Comparison of ENCODE assay signal across 9 mouse cellular contexts in the genomic region with DNA sequence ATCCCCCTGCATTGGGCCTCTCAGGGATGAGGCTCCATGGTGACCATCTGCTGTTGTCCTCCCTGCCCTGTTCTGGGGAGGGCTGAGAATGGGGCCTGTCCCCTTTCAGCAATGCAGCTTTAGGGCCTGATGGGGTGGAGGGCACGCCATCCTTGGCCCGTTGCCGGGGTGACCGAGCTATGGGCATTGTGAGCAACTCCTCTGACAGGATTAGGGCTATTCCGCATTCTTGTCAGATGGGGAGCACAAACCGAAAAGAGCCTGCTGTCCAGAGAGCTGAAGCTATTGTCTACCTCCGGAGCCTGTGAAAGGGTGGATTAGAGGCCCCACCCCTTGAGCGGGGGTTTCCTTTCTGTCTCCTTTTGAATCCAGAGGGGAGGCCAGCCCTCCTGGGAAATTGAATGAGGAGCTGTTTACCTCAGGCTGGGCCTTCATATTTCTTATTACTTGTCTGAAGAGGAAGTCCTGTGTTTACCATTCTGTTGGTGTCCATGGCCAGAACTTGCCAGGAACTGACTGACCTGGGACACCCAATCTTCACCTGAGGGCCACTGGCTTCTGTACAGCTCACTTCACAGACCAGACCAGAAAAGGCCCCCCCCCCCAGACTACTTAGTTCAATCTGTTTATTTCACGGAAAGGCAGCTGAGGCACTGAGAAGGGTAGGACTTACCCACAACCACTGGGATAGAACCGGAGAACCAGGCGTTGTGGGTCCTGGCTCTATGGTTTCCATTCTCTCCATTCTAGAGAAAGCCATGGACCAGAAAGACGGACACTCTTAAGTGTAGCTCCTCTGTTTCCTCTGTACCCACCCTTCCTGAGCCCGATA. TPM values are rescaled to one million over a fixed set of nuclear protein-coding genes. Genes with fewer than 3 reads are reported as not detected.
DNase-seq lines count a peak whose midpoint lies in the region; ATAC-seq lines count a peak whose summit lies in the region.
"Had no signal": no experiment of that assay in that cellular context is flagged by ENCODE, and none has a peak within 500 bp of the region (broad histone marks: within the 10 kb centered on the region; RNA-seq: fewer than 3 reads in every experiment).

No protein-coding gene starts in this region.

- peak; percentile 31 for DNase-seq in adrenal gland, adult 2 months
- no peak for DNase-seq in adrenal gland, postnatal 36 days
- peak; percentile 93 for DNase-seq in embryo, embryonic 10.5 days (ENCODE audit: low spot score)
- peak; percentile 49 for DNase-seq in lung, postnatal 14 days
- peak; percentile 48 for DNase-seq in yolk sac, embryonic 10.5 days (ENCODE audit: low spot score)
- no peak for DNase-seq in left cerebral cortex, postnatal 14 days (ENCODE audit: low spot score in 2 of 2)
- DNase-seq in MN1 (ENCODE audit: low spot score), result no peak

- H3K27me3 ChIP-seq in hindbrain, embryonic 16.5 days (replicated peaks; ENCODE audit: control insufficient read depth, insufficient read depth, low read length), result no peaks in the 10 kb centered on the region

- no peak overlapping the region for H3K4me3 ChIP-seq in hindbrain, embryonic 16.5 days (ENCODE audit: low read length)
- H3K4me3 ChIP-seq: liver, embryonic 15.5 days had no signal

- WGBS in hindbrain, embryonic 16.5 days, result 16% methylated on average over 13 of the region's 13 CpGs

- no peaks in the 10 kb centered on the region for H3K9me3 ChIP-seq in hindbrain, embryonic 16.5 days (ENCODE audit: control insufficient read depth, low read length)
- H3K9me3 ChIP-seq: liver, embryonic 15.5 days had no signal

- intact Hi-C loops in left cerebral cortex, postnatal 14 days (cut with DNase I), result no loop called here

- peak overlapping the region; percentile 51 for H3K9ac ChIP-seq in hindbrain, embryonic 16.5 days (ENCODE audit: low read depth, low read length)
- H3K9ac ChIP-seq: liver, embryonic 15.5 days had no signal

- peak overlapping the region; percentile 73 for H3K27ac ChIP-seq in hindbrain, embryonic 16.5 days (ENCODE audit: low read depth, low read length)
- H3K27ac ChIP-seq: liver, embryonic 15.5 days had no signal

- peak overlapping the region; percentile 16; the same call in 1 of the 2 replicates for H3K4me2 ChIP-seq in hindbrain, embryonic 16.5 days (ENCODE audit: low read length)
- H3K4me2 ChIP-seq: liver, embryonic 15.5 days had no signal

- peaks cover 43% of the 10 kb centered on the region for H3K4me1 ChIP-seq in hindbrain, embryonic 16.5 days (ENCODE audit: control insufficient read depth, insufficient read depth, low read depth, low read length)

- no peaks in the 10 kb centered on the region for H3K36me3 ChIP-seq in hindbrain, embryonic 16.5 days (ENCODE audit: control insufficient read depth, insufficient read depth, low read length)

- ATAC-seq in hindbrain, embryonic 16.5 days, result peak; percentile 85

RNA-seq across cellular contexts. Expression of a gene that starts 7.0 kb away (rescaled TPM):
- total RNA-seq in adrenal gland, adult 2 months (2021), result 1 to 10 TPM; 4.7 TPM
- 2.8 and 2.9 TPM in 2 replicates for polyA plus RNA-seq in adrenal gland, adult 2 months (2012; rRNA removed)
- total RNA-seq in adrenal gland, postnatal 36 days (2021), result 1 to 10 TPM; 2.8 to 4.9 TPM
- 11.1 and 12.8 TPM in 2 replicates for polyA plus RNA-seq in hindbrain, embryonic 16.5 days (2015; fragmentation: Nextera tagmentation; extraction: Ambion mirVana)
- 1 to 10 TPM; 1.6 to 1.7 TPM for total RNA-seq in left cerebral cortex, postnatal 14 days (2021)

RNA-seq across cellular contexts. Expression of a gene that starts 24.5 kb away (rescaled TPM):
- total RNA-seq in adrenal gland, adult 2 months (2021), result 100 to 1,000 TPM in 1 of 2 experiments, 10 to 100 TPM in 1; 98.4 to 272 TPM
- polyA plus RNA-seq in adrenal gland, adult 2 months (2012; rRNA removed), result 162 and 163 TPM in 2 replicates
- total RNA-seq in adrenal gland, postnatal 36 days (2021), result 100 to 1,000 TPM; 155 to 161 TPM
- polyA plus RNA-seq in hindbrain, embryonic 16.5 days (2015; fragmentation: Nextera tagmentation; extraction: Ambion mirVana), result 8.3 and 10.0 TPM in 2 replicates
- 10 to 100 TPM; 13.1 to 16.8 TPM for total RNA-seq in left cerebral cortex, postnatal 14 days (2021)

Comparison
In these comparisons a context has a peak if more than half of its experiments do, and no peak if none do; other contexts are left out.
1. DNase-seq: peak in adrenal gland, adult 2 months (single experiment), embryo, embryonic 10.5 days (single experiment), lung, postnatal 14 days (single experiment) and yolk sac, embryonic 10.5 days (single experiment); none in adrenal gland, postnatal 36 days (0 of 2), left cerebral cortex, postnatal 14 days (0 of 2) and MN1 (single experiment).
2. RNA of a gene that starts 24.5 kb away (total RNA-seq): 98.4 to 272 TPM in adrenal gland, adult 2 months and 155 to 161 TPM in adrenal gland, postnatal 36 days; 13.1 to 16.8 TPM in left cerebral cortex, postnatal 14 days; every median in the first group is over 4 times any median in the second.